Mouse (Mus musculus): ENCODE measurements around the gene Slc44a1. TPM values are rescaled to one million over a fixed set of nuclear protein-coding genes. Genes with fewer than 3 reads are reported as not detected.

The Slc44a1 gene
- polyA plus RNA-seq, 1 experiment from 2014 or later: 27.9 TPM

DNA sequence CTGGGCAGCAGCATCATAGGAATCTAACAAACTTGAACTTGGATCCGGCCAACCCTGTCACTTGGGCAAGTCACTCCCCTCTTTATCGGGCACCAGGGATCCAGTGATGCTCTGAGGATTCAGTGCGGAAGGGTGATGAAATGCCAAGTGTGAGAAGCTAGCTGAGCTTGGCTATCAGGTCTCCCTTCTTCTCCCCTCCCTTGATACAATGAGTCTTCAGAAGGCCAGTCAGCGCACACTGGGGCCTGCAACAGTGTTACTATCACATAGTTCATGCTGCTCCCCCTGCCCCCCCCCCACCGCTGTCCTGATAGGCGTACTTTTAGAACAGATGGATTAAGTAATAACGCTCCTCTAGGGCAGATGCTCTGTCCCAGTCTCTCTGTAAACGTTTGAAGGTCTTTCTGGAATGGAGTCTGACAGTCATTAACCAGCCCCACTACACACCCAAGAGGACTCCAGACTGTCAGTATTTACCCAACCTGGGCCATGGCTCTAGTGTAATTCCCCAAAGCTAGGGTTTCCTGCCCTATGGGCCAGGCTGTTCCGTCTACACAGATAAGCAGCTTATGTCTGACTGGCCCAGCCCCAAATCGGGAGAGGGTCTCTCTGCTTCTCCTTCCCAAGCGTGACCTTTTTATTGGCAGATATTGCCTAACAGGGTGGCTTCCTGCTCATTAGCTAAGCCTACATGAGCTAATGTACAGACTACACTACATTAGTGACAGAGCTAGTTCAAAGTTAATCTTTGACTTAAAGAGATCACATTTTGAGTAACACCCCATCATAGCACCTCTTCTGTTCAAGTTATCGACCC is 155.2 kb downstream of the Slc44a1 start:
- 36% methylated on average over 12 of the region's 12 CpGs for WGBS
- peak; percentile 82 for ATAC-seq
- Histone ChIP-seq H3K27me3 (replicated peaks; ENCODE audit: control insufficient read depth, insufficient read depth, low read length) (no peaks in the 10 kb centered on the region), H3K9ac (ENCODE audit: low read depth, low read length) (no peak overlapping the region), H3K27ac (ENCODE audit: low read depth, low read length) (peak overlapping the region; percentile 76), H3K36me3 (ENCODE audit: control insufficient read depth, insufficient read depth) (no peaks in the 10 kb centered on the region), H3K4me2 (replicated peaks; ENCODE audit: low read depth) (peak overlapping the region; percentile 56), H3K4me1 (replicated peaks; ENCODE audit: control insufficient read depth, insufficient read depth, low read length) (peaks cover 6% of the 10 kb centered on the region), H3K9me3 (ENCODE audit: control insufficient read depth) (no peaks in the 10 kb centered on the region), H3K4me3 (ENCODE audit: low read depth, low read length) (0 out of 2 replicates have a peak overlapping the region, but pooled peaks have one; percentile 9)
- TF ChIP-seq CTCF (IDR thresholded peaks at IDR 0.05; ENCODE audit: low read depth): no peak

GRCm38 (mm10) chr4:53596063-53596895 is 156.1 kb downstream of the Slc44a1 start:
- 0 out of 2 replicates have a peak overlapping the region, but pooled peaks have one; percentile 9 for H3K4me3 ChIP-seq (ENCODE audit: low read depth, low read length)
- TF ChIP-seq CTCF (IDR thresholded peaks at IDR 0.05; ENCODE audit: low read depth): no peak
- 38% methylated on average over 15 of the region's 15 CpGs for WGBS
- peak; percentile 46 for ATAC-seq
- H3K27me3 ChIP-seq (replicated peaks; ENCODE audit: control insufficient read depth, insufficient read depth, low read length): no peaks in the 10 kb centered on the region
- peak overlapping the region; percentile 76 for H3K27ac ChIP-seq (ENCODE audit: low read depth, low read length)
- H3K36me3 ChIP-seq (ENCODE audit: control insufficient read depth, insufficient read depth): no peaks in the 10 kb centered on the region
- no peaks in the 10 kb centered on the region; the same call in 1 of the 2 replicates for H3K4me1 ChIP-seq (replicated peaks; ENCODE audit: control insufficient read depth, insufficient read depth, low read length)
- H3K4me2 ChIP-seq (replicated peaks; ENCODE audit: low read depth): peak overlapping the region; percentile 56
- no peaks in the 10 kb centered on the region for H3K9me3 ChIP-seq (ENCODE audit: control insufficient read depth)
- H3K9ac ChIP-seq (ENCODE audit: low read depth, low read length): no peak overlapping the region

- peak; percentile 95 for TF ChIP-seq CTCF (IDR thresholded peaks at IDR 0.05; ENCODE audit: low read depth)
- ATAC-seq: peak; percentile 56; the same call in 1 of the 2 replicates
- H3K36me3 ChIP-seq (ENCODE audit: control insufficient read depth, insufficient read depth): no peaks in the 10 kb centered on the region
- no peaks in the 10 kb centered on the region for H3K9me3 ChIP-seq (ENCODE audit: control insufficient read depth)
- WGBS: 51% methylated on average over 6 of the region's 6 CpGs
- no peak overlapping the region for H3K27ac ChIP-seq (ENCODE audit: low read depth, low read length)
- H3K4me2 ChIP-seq (replicated peaks; ENCODE audit: low read depth): no peak overlapping the region
- H3K9ac ChIP-seq (ENCODE audit: low read depth, low read length): no peak overlapping the region
- H3K4me1 ChIP-seq (replicated peaks; ENCODE audit: control insufficient read depth, insufficient read depth, low read length): no peaks in the 10 kb centered on the region; the same call in 1 of the 2 replicates
- H3K27me3 ChIP-seq (replicated peaks; ENCODE audit: control insufficient read depth, insufficient read depth, low read length): no peaks in the 10 kb centered on the region
- no peak overlapping the region for H3K4me3 ChIP-seq (ENCODE audit: low read depth, low read length)
Measured at GRCm38 (mm10) chr4:53600462-53600861, 160.2 kb downstream of the Slc44a1 start.

- Histone ChIP-seq H3K27me3 (replicated peaks; ENCODE audit: control insufficient read depth, insufficient read depth, low read length) (no peaks in the 10 kb centered on the region), H3K36me3 (ENCODE audit: control insufficient read depth, insufficient read depth) (no peaks in the 10 kb centered on the region), H3K4me2 (replicated peaks; ENCODE audit: low read depth) (no peak overlapping the region), H3K4me3 (ENCODE audit: low read depth, low read length) (no peak overlapping the region), H3K9me3 (ENCODE audit: control insufficient read depth) (no peaks in the 10 kb centered on the region), H3K27ac (ENCODE audit: low read depth, low read length) (no peak overlapping the region), H3K9ac (ENCODE audit: low read depth, low read length) (no peak overlapping the region), H3K4me1 (replicated peaks; ENCODE audit: control insufficient read depth, insufficient read depth, low read length) (no peaks in the 10 kb centered on the region)
- TF ChIP-seq CTCF (IDR thresholded peaks at IDR 0.05; ENCODE audit: low read depth): no peak
- no peak for ATAC-seq
- 92% methylated on average over 5 of the region's 5 CpGs for WGBS
Measured at GRCm38 (mm10) chr4:53614576-53615225, 174.5 kb downstream of the Slc44a1 start.

GRCm38 (mm10) chr4:53617968-53618367 is 177.8 kb downstream of the Slc44a1 start:
- no peak overlapping the region for H3K27ac ChIP-seq (ENCODE audit: low read depth, low read length)
- no peak overlapping the region for H3K4me3 ChIP-seq (ENCODE audit: low read depth, low read length)
- no peak for TF ChIP-seq CTCF (IDR thresholded peaks at IDR 0.05; ENCODE audit: low read depth)
- no peak for ATAC-seq
- H3K27me3 ChIP-seq (replicated peaks; ENCODE audit: control insufficient read depth, insufficient read depth, low read length): no peaks in the 10 kb centered on the region
- H3K9ac ChIP-seq (ENCODE audit: low read depth, low read length): no peak overlapping the region
- no peak overlapping the region for H3K4me2 ChIP-seq (replicated peaks; ENCODE audit: low read depth)
- WGBS: 73% methylated on average over 3 of the region's 3 CpGs
- H3K4me1 ChIP-seq (replicated peaks; ENCODE audit: control insufficient read depth, insufficient read depth, low read length): no peaks in the 10 kb centered on the region
- H3K9me3 ChIP-seq (ENCODE audit: control insufficient read depth): no peaks in the 10 kb centered on the region
- no peaks in the 10 kb centered on the region for H3K36me3 ChIP-seq (ENCODE audit: control insufficient read depth, insufficient read depth)

DNA sequence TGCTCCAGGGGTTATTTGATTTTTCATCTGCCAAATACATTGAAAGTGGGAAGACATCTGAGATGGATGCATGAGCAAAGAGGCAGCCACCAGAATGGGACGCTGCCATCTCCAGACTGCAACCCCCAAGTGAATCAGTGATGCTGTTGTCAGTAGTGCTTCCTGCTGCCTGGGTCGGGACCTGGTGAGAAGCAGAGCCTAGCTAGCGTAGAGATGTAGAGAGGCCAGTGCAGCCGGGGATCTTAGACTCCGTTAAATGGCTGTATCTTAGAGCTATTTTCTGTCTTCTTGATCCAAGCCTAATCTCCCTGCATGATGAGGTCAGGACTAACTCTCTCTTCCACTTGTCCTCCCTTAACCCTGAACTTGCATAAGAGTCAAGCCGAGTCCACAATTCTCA is 179.9 kb downstream of the Slc44a1 start:
- H3K27me3 ChIP-seq (replicated peaks; ENCODE audit: control insufficient read depth, insufficient read depth, low read length): no peaks in the 10 kb centered on the region
- H3K9me3 ChIP-seq (ENCODE audit: control insufficient read depth): no peaks in the 10 kb centered on the region
- WGBS: 90% methylated on average over 6 of the region's 6 CpGs
- no peak overlapping the region for H3K27ac ChIP-seq (ENCODE audit: low read depth, low read length)
- no peaks in the 10 kb centered on the region for H3K4me1 ChIP-seq (replicated peaks; ENCODE audit: control insufficient read depth, insufficient read depth, low read length)
- TF ChIP-seq CTCF (IDR thresholded peaks at IDR 0.05; ENCODE audit: low read depth): no peak
- H3K4me2 ChIP-seq (replicated peaks; ENCODE audit: low read depth): no peak overlapping the region
- no peak for ATAC-seq
- H3K4me3 ChIP-seq (ENCODE audit: low read depth, low read length): no peak overlapping the region
- H3K36me3 ChIP-seq (ENCODE audit: control insufficient read depth, insufficient read depth): no peaks in the 10 kb centered on the region
- no peak overlapping the region for H3K9ac ChIP-seq (ENCODE audit: low read depth, low read length)

All from intestine, postnatal 0 days (tissue).